Mouse (Mus musculus): ENCODE measurements around the gene Itgb6. TPM values are rescaled to one million over a fixed set of nuclear protein-coding genes. Genes with fewer than 3 reads are reported as not detected.

The Itgb6 gene
- total and polyA plus RNA-seq, 3 experiments = not detected

DNA sequence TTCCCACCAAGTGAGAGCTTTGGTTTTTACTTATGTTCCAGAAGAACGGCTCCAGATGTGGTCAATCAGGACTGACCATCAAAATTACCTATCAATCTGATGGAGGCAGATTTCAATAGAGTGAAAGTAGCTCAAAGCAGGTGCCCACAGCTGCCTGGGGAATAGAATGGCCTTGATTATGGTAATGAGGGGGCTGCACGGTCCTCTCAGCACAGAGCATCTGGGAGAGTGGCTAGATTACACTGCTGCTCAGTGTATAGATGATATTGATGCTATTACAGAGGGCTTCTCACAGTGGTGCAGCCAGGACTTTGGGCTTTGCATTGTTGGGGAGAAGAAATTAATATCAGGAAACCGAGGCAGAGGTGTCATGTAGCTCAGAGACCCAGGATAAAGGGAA lies 110.8 kb downstream of the Itgb6 start:
- in situ Hi-C loops (cut with MboI; ENCODE audit: low pct_ligation_motif_present, low pct_unique_long_range_greater_than_20kb, low sequenced_read_pairs) = no loop called here

DNA sequence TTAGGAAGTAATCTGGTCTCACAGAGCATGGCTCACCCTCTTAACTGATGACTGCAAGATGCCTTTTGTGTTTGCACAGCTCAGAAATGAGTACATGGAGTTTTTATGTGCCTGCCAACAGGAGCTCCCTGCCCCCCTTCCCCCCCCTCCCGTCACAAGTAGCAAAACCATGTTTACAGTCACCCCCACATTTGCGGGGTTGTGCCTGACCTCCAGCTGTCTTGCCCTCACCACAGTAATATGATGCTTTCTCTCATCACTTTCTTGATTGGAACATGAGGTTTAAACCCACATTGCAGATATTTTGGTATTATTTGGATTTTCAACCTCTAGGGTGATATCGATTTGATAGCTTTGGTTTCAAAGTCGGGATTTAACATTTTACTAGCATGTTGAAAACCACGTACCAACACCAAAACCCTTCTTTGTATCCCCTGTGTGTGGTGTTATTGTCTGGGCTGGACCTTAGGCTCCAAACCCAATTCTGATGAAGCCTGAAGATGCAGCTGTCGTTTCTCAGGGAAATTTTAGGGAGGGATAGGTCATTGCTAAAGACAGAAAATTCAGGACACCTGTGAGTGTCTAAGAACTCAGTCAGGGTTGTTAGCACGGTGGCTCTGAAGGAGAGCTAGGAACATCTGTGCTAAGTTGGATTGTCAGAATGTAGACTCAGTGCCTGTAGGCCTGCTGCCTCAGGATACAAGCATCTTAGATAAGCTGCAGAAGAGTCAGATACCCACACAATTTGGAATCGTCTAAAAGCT lies 112.8 kb downstream of the Itgb6 start:
- Histone ChIP-seq H3K27me3 (replicated peaks) (no peaks in the 10 kb centered on the region), H3K4me3 (replicated peaks in 1 of 3; ENCODE audit: low read depth in 2 of 3, low read length in 2 of 3, poor library complexity in 1 of 3) (no peak overlapping the region), H3K36me3 (replicated peaks in 1 of 2; ENCODE audit: control insufficient read depth in 1 of 2, insufficient read depth in 1 of 2, low read length in 1 of 2) (no peaks in the 10 kb centered on the region), H3K79me2 (replicated peaks; ENCODE audit: control insufficient read depth, extremely low read depth, insufficient read depth, poor library complexity, severe bottlenecking) (no peaks in the 10 kb centered on the region), H3K27ac (ENCODE audit: insufficient read depth, low read depth) (no peak overlapping the region), H3K4me2 (ENCODE audit: insufficient read depth, low read depth, poor library complexity, severe bottlenecking) (no peak overlapping the region), H3K9ac (ENCODE audit: insufficient read depth, low read depth) (no peak overlapping the region), H3K4me1 (ENCODE audit: control insufficient read depth in 1 of 2, insufficient read depth in 2 of 2) (no peaks in the 10 kb centered on the region), H3K9me3 (replicated peaks; ENCODE audit: low read length) (no peaks in the 10 kb centered on the region)
- no peak for DNase-seq (ENCODE audit: extremely low read depth)
- dilution Hi-C loops (cut with MboI; ENCODE audit: extremely low pct_ligation_motif_present, extremely low pct_unique_long_range_greater_than_20kb, low sequenced_read_pairs) = no loop called here
- in situ Hi-C loops (cut with MboI; ENCODE audit: low pct_ligation_motif_present, low pct_unique_long_range_greater_than_20kb, low sequenced_read_pairs) = no loop called here
- no peak for TF ChIP-seq MAFK (IDR thresholded peaks at IDR 0.05; ENCODE audit: insufficient replicate concordance, low read length)
- TF ChIP-seq NRF1 (IDR thresholded peaks at IDR 0.05; ENCODE audit: low read depth, low read length) = no peak
- TF ChIP-seq BHLHE40 (IDR thresholded peaks at IDR 0.05; ENCODE audit: low read depth, low read length) = no peak
- no peak for TF ChIP-seq UBTF (IDR thresholded peaks at IDR 0.05; ENCODE audit: low read depth, low read length)
- TF ChIP-seq ETS1 (conservative IDR thresholded peaks at IDR 0.05; ENCODE audit: low read depth, low read length) = no peak
- TF ChIP-seq SMC3 (IDR thresholded peaks at IDR 0.05; ENCODE audit: low read depth, low read length) = no peak
- TF ChIP-seq ZNF384 (IDR thresholded peaks at IDR 0.05; ENCODE audit: low read depth, low read length) = no peak

More for the DNA sequence above, 110.8 kb downstream of the Itgb6 start:
- H3K27ac ChIP-seq (ENCODE audit: insufficient read depth, low read depth) = no peak overlapping the region
- no peak overlapping the region for H3K4me2 ChIP-seq (ENCODE audit: insufficient read depth, low read depth, poor library complexity, severe bottlenecking)
- H3K9me3 ChIP-seq (replicated peaks; ENCODE audit: low read length) = no peaks in the 10 kb centered on the region
- DNase-seq (ENCODE audit: extremely low read depth) = no peak
- dilution Hi-C loops (cut with MboI; ENCODE audit: extremely low pct_ligation_motif_present, extremely low pct_unique_long_range_greater_than_20kb, low sequenced_read_pairs) = no loop called here
- H3K4me3 ChIP-seq (replicated peaks in 1 of 3; ENCODE audit: low read depth in 2 of 3, low read length in 2 of 3, poor library complexity in 1 of 3) = no peak overlapping the region
- no peaks in the 10 kb centered on the region for H3K36me3 ChIP-seq (replicated peaks in 1 of 2; ENCODE audit: control insufficient read depth in 1 of 2, insufficient read depth in 1 of 2, low read length in 1 of 2)
- H3K9ac ChIP-seq (ENCODE audit: insufficient read depth, low read depth) = no peak overlapping the region
- H3K4me1 ChIP-seq (ENCODE audit: control insufficient read depth in 1 of 2, insufficient read depth in 2 of 2) = no peaks in the 10 kb centered on the region
- TF ChIP-seq ZC3H11A (IDR thresholded peaks at IDR 0.05; ENCODE audit: low read depth, low read length) (no peak), SIN3A (IDR thresholded peaks at IDR 0.05; ENCODE audit: low read length) (no peak), RCOR1 (conservative IDR thresholded peaks at IDR 0.05; ENCODE audit: low read depth, low read length) (no peak), PAX5 (IDR thresholded peaks at IDR 0.05; ENCODE audit: low read length) (no peak), IRF4 (IDR thresholded peaks at IDR 0.05; ENCODE audit: low read depth, low read length) (no peak), E2F4 (IDR thresholded peaks at IDR 0.05; ENCODE audit: insufficient replicate concordance, low read depth, low read length) (no peak), GABPA (IDR thresholded peaks at IDR 0.05; ENCODE audit: insufficient replicate concordance, low read depth, low read length) (no peak), ELF1 (IDR thresholded peaks at IDR 0.05; ENCODE audit: low read depth, low read length) (no peak), HCFC1 (IDR thresholded peaks at IDR 0.05; ENCODE audit: low read depth, low read length) (no peak), MAX (IDR thresholded peaks at IDR 0.05; ENCODE audit: low read length) (no peak)
- H3K27me3 ChIP-seq (replicated peaks) = no peaks in the 10 kb centered on the region
- no peaks in the 10 kb centered on the region for H3K79me2 ChIP-seq (replicated peaks; ENCODE audit: control insufficient read depth, extremely low read depth, insufficient read depth, poor library complexity, severe bottlenecking)

All from CH12.LX (cell line).